Mouse (Mus musculus) MEL (cell line): ENCODE results near the gene Mob3b. TPM values are rescaled to one million over a fixed set of nuclear protein-coding genes. Genes with fewer than 3 reads are reported as not detected.

Experiments
- DNase-seq: peaks from one replicate; pipeline ENCODE4 v3.0.0; 2011; ENCODE audit warnings: low read depth, low spot score
- H3K27ac ChIP-seq: 2 replicates; pipeline ENCODE4 v1.5.1; 2012; ENCODE audit warnings: low read depth, mild to moderate bottlenecking, control low read depth, low read length, moderate library complexity; ENCODE audit not compliant: control insufficient read depth
- H3K27me3 ChIP-seq, 2 experiments: fragments of 150-350 bp in 1 of 2; sonication (generic) in 1 of 2; 2 replicates each; pipeline ENCODE4 v1.6.1; 2012; ENCODE audit warnings: low read length in 2 of 2, mild to moderate bottlenecking in 2 of 2, improper control_type of control experiment in 1 of 2, moderate library complexity in 1 of 2; ENCODE audit not compliant: insufficient read depth in 2 of 2, control insufficient read depth in 1 of 2
- H3K36me3 ChIP-seq, 2 experiments: 2 replicates each; pipeline ENCODE4 v1.6.1; 2012 to 2014; ENCODE audit warnings: low read length in 2 of 2, improper control_type of control experiment in 1 of 2, inconsistent platforms in 1 of 2, mild to moderate bottlenecking in 1 of 2; ENCODE audit not compliant: insufficient read depth in 2 of 2, control insufficient read depth in 1 of 2
- H3K4me1 ChIP-seq, 2 experiments: fragments of 150-350 bp in 1 of 2; sonication (generic) in 1 of 2; 2 replicates each; pipeline ENCODE4 v1.6.1; 2012; ENCODE audit warnings: low read length in 2 of 2, improper control_type of control experiment in 1 of 2, mild to moderate bottlenecking in 1 of 2; ENCODE audit not compliant: insufficient read depth in 2 of 2, control insufficient read depth in 1 of 2
- H3K4me3 ChIP-seq, 2 experiments: fragments of 150-350 bp in 1 of 2; sonication (generic) in 1 of 2; 2 replicates each; pipeline ENCODE4 v1.5.1; 2012; ENCODE audit warnings: low read depth in 2 of 2, low read length in 2 of 2, mild to moderate bottlenecking in 2 of 2, moderate library complexity in 2 of 2, control low read depth in 1 of 2, improper control_type of control experiment in 1 of 2; ENCODE audit not compliant: control insufficient read depth in 1 of 2, insufficient read depth in 1 of 2
- H3K79me2 ChIP-seq: 2 replicates; pipeline ENCODE4 v1.6.1; 2012; ENCODE audit warnings: mild to moderate bottlenecking, low read length, moderate library complexity; ENCODE audit not compliant: control insufficient read depth, poor library complexity, insufficient read depth
- H3K9ac ChIP-seq: 2 replicates; pipeline ENCODE4 v1.6.1; 2012; ENCODE audit warnings: low read depth, mild to moderate bottlenecking, control low read depth, low read length, moderate library complexity; ENCODE audit not compliant: control insufficient read depth, poor library complexity, severe bottlenecking
- H3K9me3 ChIP-seq: fragments of 150-350 bp; sonication (generic); replicated peaks from 2 replicates; pipeline ENCODE4 v1.6.1; 2012; ENCODE audit warnings: mild to moderate bottlenecking, low read length, improper control_type of control experiment, moderate library complexity; ENCODE audit not compliant: insufficient read depth
- CHD2 ChIP-seq: IDR thresholded peaks from 2 replicates; pipeline ENCODE4 v1.6.1; 2011; ENCODE audit warnings: low read length, improper control_type of control experiment
- CTCF ChIP-seq, 3 experiments: IDR thresholded peaks in 2 of 3; conservative IDR thresholded peaks in 1 of 3; 2 replicates each; pipeline ENCODE4 v1.5.1; 2011 to 2012; ENCODE audit warnings: low read length in 3 of 3, low read depth in 2 of 3, mild to moderate bottlenecking in 2 of 3, improper control_type of control experiment in 1 of 3, inconsistent platforms in 1 of 3, mixed read lengths in 1 of 3, moderate library complexity in 1 of 3; ENCODE audit not compliant: control insufficient read depth in 1 of 3, insufficient read depth in 1 of 3, poor library complexity in 1 of 3, severe bottlenecking in 1 of 3
- ETS1 ChIP-seq: IDR thresholded peaks from 2 replicates; pipeline ENCODE4 v1.6.1; 2012; ENCODE audit warnings: low read depth, mild to moderate bottlenecking, inconsistent platforms, low read length, improper control_type of control experiment, moderate library complexity
- GABPA ChIP-seq: IDR thresholded peaks from 2 replicates; pipeline ENCODE4 v1.6.1; 2012; ENCODE audit warnings: low read depth, mild to moderate bottlenecking, inconsistent platforms, low read length, improper control_type of control experiment, moderate library complexity
- JUND ChIP-seq: IDR thresholded peaks from 2 replicates; pipeline ENCODE4 v1.6.1; 2011; ENCODE audit warnings: low read depth, mild to moderate bottlenecking, improper control_type of control experiment, low read length
- KAT2A ChIP-seq: conservative IDR thresholded peaks from 2 replicates; pipeline ENCODE4 v1.6.1; 2012; ENCODE audit warnings: low read depth, low read length, improper control_type of control experiment, inconsistent platforms
- MEF2A ChIP-seq: IDR thresholded peaks from 2 replicates; pipeline ENCODE4 v1.6.1; 2014; ENCODE audit warnings: low read depth, mild to moderate bottlenecking, inconsistent platforms, low read length, improper control_type of control experiment; ENCODE audit not compliant: poor library complexity, insufficient replicate concordance, severe bottlenecking; ENCODE audit errors: extremely low read depth
- MXI1 ChIP-seq: IDR thresholded peaks from 2 replicates; pipeline ENCODE4 v1.6.1; 2011; ENCODE audit warnings: mild to moderate bottlenecking, low read depth, low read length, improper control_type of control experiment
- TAL1 ChIP-seq: IDR thresholded peaks from 2 replicates; pipeline ENCODE4 v1.6.1; 2012; ENCODE audit warnings: mild to moderate bottlenecking, inconsistent platforms, low read length, moderate library complexity, mixed read lengths
- USF1 ChIP-seq: IDR thresholded peaks from 2 replicates; pipeline ENCODE4 v1.6.1; 2014; ENCODE audit warnings: low read depth, mild to moderate bottlenecking, inconsistent platforms, low read length, improper control_type of control experiment, moderate library complexity
- USF2 ChIP-seq, 2 experiments: IDR thresholded peaks; 2 replicates each; pipeline ENCODE4 v1.6.1; 2011 to 2012; ENCODE audit warnings: improper control_type of control experiment in 2 of 2, low read length in 2 of 2, borderline replicate concordance in 1 of 2, inconsistent platforms in 1 of 2, low read depth in 1 of 2, mild to moderate bottlenecking in 1 of 2; ENCODE audit not compliant: insufficient read depth in 1 of 2
- ZNF384 ChIP-seq: IDR thresholded peaks from 2 replicates; pipeline ENCODE4 v1.6.1; 2012; ENCODE audit warnings: low read depth, mild to moderate bottlenecking, inconsistent platforms, low read length, improper control_type of control experiment
- polyA plus RNA-seq, 2 experiments: library from polyadenylated mRNA; stranded (reverse) in 1 of 2; unstranded in 1 of 2; fragments of >175 nt in 1 of 2; fragments of >200 nt in 1 of 2; gene quantifications; 2 replicates each; pipeline versions ENCODE4 v1.2.1 to v1.2.4; 2012; ENCODE audit warnings: low replicate concordance in 2 of 2, low read depth in 1 of 2; ENCODE audit not compliant: insufficient read length in 2 of 2, insufficient read depth in 1 of 2, missing spikeins in 1 of 2
- total RNA-seq: library from RNA; depleted of rRNA; stranded (reverse); fragments of 300-350 nt; gene quantifications from 2 replicates; pipeline ENCODE4 v1.2.3, GENCODE M21; 2012

The Mob3b gene
- total and polyA plus RNA-seq, 3 experiments, result 3.8 to 4.2 TPM; not detected in 1

- TF ChIP-seq USF2 (IDR thresholded peaks at IDR 0.05; ENCODE audit: borderline replicate concordance in 1 of 2, insufficient read depth in 1 of 2, low read depth in 1 of 2, low read length in 2 of 2) (no peak), USF1 (no peak), JUND (no peak), KAT2A (no peak), ETS1 (no peak)
Measured at GRCm38 (mm10) chr4:35156751-35157611, at the start of gene Mob3b (continued).

GRCm38 (mm10) chr4:35204659-35205058 is 47.4 kb upstream of the Mob3b start:
- H3K79me2 ChIP-seq, result no peaks in the 10 kb centered on the region
- peaks cover 2 to 6% of the 10 kb centered on the region in 2 experiments; a peak in 3 of 4 replicates for H3K4me1 ChIP-seq
- no peak overlapping the region for H3K4me3 ChIP-seq
- no peak overlapping the region for H3K9ac ChIP-seq
- H3K9me3 ChIP-seq, result no peaks in the 10 kb centered on the region
- H3K27ac ChIP-seq, result no peak overlapping the region
- H3K36me3 ChIP-seq, result peaks cover 4 to 13% of the 10 kb centered on the region in 2 experiments
- no peaks in the 10 kb centered on the region for H3K27me3 ChIP-seq
- no peak for TF ChIP-seq GABPA
- no peak for DNase-seq

- Histone ChIP-seq H3K9me3 (no peaks in the 10 kb centered on the region), H3K9ac (no peak overlapping the region), H3K4me3 (no peak overlapping the region), H3K27me3 (no peaks in the 10 kb centered on the region), H3K27ac (no peak overlapping the region)
- no peak for DNase-seq
- TF ChIP-seq CHD2 (no peak), MXI1 (no peak), CTCF (IDR thresholded peaks at IDR 0.05 in 2 of 3, conservative IDR thresholded peaks at IDR 0.05 in 1 of 3; ENCODE audit: control insufficient read depth in 1 of 3, insufficient read depth in 1 of 3, low read depth in 2 of 3, low read length in 3 of 3, poor library complexity in 1 of 3, severe bottlenecking in 1 of 3) (no peak), TAL1 (no peak), ZNF384 (no peak), MEF2A (no peak)
- TF ChIP-seq, all 39 proteins: peak for 0
- Histone ChIP-seq H3K36me3 (peaks cover 4 to 13% of the 10 kb centered on the region in 2 experiments), H3K4me1 (peaks cover 2 to 6% of the 10 kb centered on the region in 2 experiments; a peak in 3 of 4 replicates), H3K79me2 (no peaks in the 10 kb centered on the region)
Measured at GRCm38 (mm10) chr4:35203724-35204123, 46.4 kb upstream of the Mob3b start.
